Mouse (Mus musculus) gastrocnemius, adult 8-10 months (tissue): ENCODE measurements around the gene Camk2g. TPM values are rescaled to one million over a fixed set of nuclear protein-coding genes. Genes with fewer than 3 reads are reported as not detected.
"Not testable (repeated sequence)": the region's sequence is repeated elsewhere in the genome, so short reads cannot be mapped to it uniquely, and the experiment has no call there.

ENCODE experiments used
- DNase-seq, 2 experiments: peaks; one replicate each; pipeline ENCODE4 v3.0.0; 2022; ENCODE audit warnings: low spot score in 2 of 2
- total RNA-seq, 4 experiments: library from RNA; stranded (reverse); gene quantifications; 2 replicates each; pipeline ENCODE4 v1.2.4; 2022

Camk2g gene
- total RNA-seq, 4 experiments from 2014 or later, result 187 to 196 (median 195) TPM

- no peak for DNase-seq
These were observed 52.6 kb downstream of the Camk2g start for GRCm38 (mm10) chr14:20741301-20741700.

- no peak for DNase-seq
These were observed 55.4 kb downstream of the Camk2g start for GRCm38 (mm10) chr14:20738511-20738910.

GRCm38 (mm10) chr14:20737306-20737705 is 56.6 kb downstream of the Camk2g start:
- peak; percentile 36 to 41 for DNase-seq

GRCm38 (mm10) chr14:20735892-20736390 is 57.9 kb downstream of the Camk2g start:
- DNase-seq, result no peak

- no peak for DNase-seq
These were observed 58.8 kb downstream of the Camk2g start for GRCm38 (mm10) chr14:20735052-20735451.

GRCm38 (mm10) chr14:20733952-20734774 is 59.7 kb downstream of the Camk2g start, which contains the start of gene Ndst2:
Gene Ndst2, minus strand, starts transcription at chr14:20734562.
- peak; percentile 83 to 85 for DNase-seq

GRCm38 (mm10) chr14:20733041-20733951 is 60.6 kb downstream of the Camk2g start:
- DNase-seq, result no peak

GRCm38 (mm10) chr14:20730853-20731602 is 62.9 kb downstream of the Camk2g start:
- DNase-seq, result no peak

GRCm38 (mm10) chr14:20729871-20730270 is 64.0 kb downstream of the Camk2g start:
- DNase-seq, result no peak

- no peak for DNase-seq
These were observed 68.1 kb downstream of the Camk2g start for GRCm38 (mm10) chr14:20725660-20726339.

GRCm38 (mm10) chr14:20724043-20724442 is 69.8 kb downstream of the Camk2g start:
- no peak for DNase-seq

- no peak for DNase-seq
These were observed 70.9 kb downstream of the Camk2g start for GRCm38 (mm10) chr14:20723006-20723405.

GRCm38 (mm10) chr14:20721371-20721770 is 72.5 kb downstream of the Camk2g start:
- no peak for DNase-seq

GRCm38 (mm10) chr14:20719767-20720166 is 74.1 kb downstream of the Camk2g start:
- DNase-seq, result no peak

- no peak for DNase-seq
These were observed 75.4 kb downstream of the Camk2g start for GRCm38 (mm10) chr14:20718443-20718842.

- DNase-seq, result no peak
These were observed 80.1 kb downstream of the Camk2g start for GRCm38 (mm10) chr14:20713832-20714231.

- no peak for DNase-seq
These were observed 85.6 kb downstream of the Camk2g start for GRCm38 (mm10) chr14:20708239-20708638.

- DNase-seq, result peak; percentile 74 to 81
These were observed 86.4 kb downstream of the Camk2g start, which contains the start of gene Zswim8 for GRCm38 (mm10) chr14:20707201-20708190. Gene Zswim8, plus strand, starts transcription at chr14:20707552.

GRCm38 (mm10) chr14:20703461-20703860 is 90.4 kb downstream of the Camk2g start:
- not testable (repeated sequence) for DNase-seq
